Mouse (Mus musculus) right cerebral cortex, adult 18-20 months (tissue): Measurements from ENCODE around the gene Ccdc36.

Experiments used
- DNase-seq: peaks from one replicate; pipeline ENCODE4 v3.0.0; 2022; ENCODE audit warnings: mixed read lengths

Gene Ccdc36

GRCm38 (mm10) chr9:108428384-108428783 lies at the start of gene Ccdc36:
TSS of gene Ccdc36 (minus strand) at chr9:108428484.
- no peak for DNase-seq

- DNase-seq: no peak
Observed at GRCm38 (mm10) chr9:108474528-108474927, 46.2 kb upstream of the Ccdc36 start.

GRCm38 (mm10) chr9:108469845-108470244 lies 41.6 kb upstream of the Ccdc36 start:
- no peak for DNase-seq

- no peak for DNase-seq
Observed at GRCm38 (mm10) chr9:108469430-108469829, 41.1 kb upstream of the Ccdc36 start.

GRCm38 (mm10) chr9:108466219-108466618 lies 37.9 kb upstream of the Ccdc36 start:
- DNase-seq: no peak

- no peak for DNase-seq
Observed at GRCm38 (mm10) chr9:108463713-108464112, 35.4 kb upstream of the Ccdc36 start.

GRCm38 (mm10) chr9:108462192-108462591 lies 33.9 kb upstream of the Ccdc36 start:
- no peak for DNase-seq

- DNase-seq: no peak
Observed at GRCm38 (mm10) chr9:108461675-108462074, 33.4 kb upstream of the Ccdc36 start.

- DNase-seq: no peak
Observed at GRCm38 (mm10) chr9:108461181-108461631, 32.9 kb upstream of the Ccdc36 start, which contains the start of gene Klhdc8b. TSS of gene Klhdc8b (minus strand) at chr9:108461581.

- peak; percentile 90 for DNase-seq
Observed at GRCm38 (mm10) chr9:108460319-108461178, 32.3 kb upstream of the Ccdc36 start, which contains the start of gene Ccdc71. TSS of gene Ccdc71 (plus strand) at chr9:108460527.

- DNase-seq: no peak
Observed at GRCm38 (mm10) chr9:108459939-108460318, 31.6 kb upstream of the Ccdc36 start.

GRCm38 (mm10) chr9:108456953-108457352 lies 28.7 kb upstream of the Ccdc36 start:
- DNase-seq: no peak

- DNase-seq: no peak
Observed at GRCm38 (mm10) chr9:108455747-108456571, 27.7 kb upstream of the Ccdc36 start.

GRCm38 (mm10) chr9:108454429-108454828 lies 26.1 kb upstream of the Ccdc36 start:
- no peak for DNase-seq

- no peak for DNase-seq
Observed at GRCm38 (mm10) chr9:108453458-108453857, 25.2 kb upstream of the Ccdc36 start.

- DNase-seq: no peak
Observed at GRCm38 (mm10) chr9:108452911-108453310, 24.6 kb upstream of the Ccdc36 start.

GRCm38 (mm10) chr9:108452291-108452906 lies 24.1 kb upstream of the Ccdc36 start:
- peak; percentile 86 for DNase-seq

- DNase-seq: no peak
Observed at GRCm38 (mm10) chr9:108451519-108452160, 23.4 kb upstream of the Ccdc36 start.

GRCm38 (mm10) chr9:108451170-108451493 lies 22.8 kb upstream of the Ccdc36 start:
- DNase-seq: no peak

GRCm38 (mm10) chr9:108450292-108451169 lies 22.2 kb upstream of the Ccdc36 start:
- peak; percentile 54 for DNase-seq

- peak; percentile 70 for DNase-seq
Observed at GRCm38 (mm10) chr9:108449860-108450259, 21.6 kb upstream of the Ccdc36 start.

GRCm38 (mm10) chr9:108445125-108445524 lies 16.8 kb upstream of the Ccdc36 start:
- no peak for DNase-seq
